Mouse (Mus musculus) spleen, adult 18-20 months (tissue): ENCODE data around the gene Mok.
A peak's percentile ranks its signal among the peaks of the same experiment; 100 is the strongest.
"Not testable (repeated sequence)": the region's sequence is repeated elsewhere in the genome, so short reads cannot be mapped to it uniquely, and the experiment has no call there.

ENCODE experiments used
- DNase-seq, 2 experiments: peaks; one replicate each; pipeline ENCODE4 v3.0.0; 2022; ENCODE audit warnings: mixed read lengths in 2 of 2

Mok gene

GRCm38 (mm10) chr12:110840348-110841198 lies at the start of gene Mok:
Mok (minus strand) TSS chr12:110840939.
- peak; percentile 89 to 94 for DNase-seq

GRCm38 (mm10) chr12:110889036-110890020 lies 48.6 kb upstream of the Mok start, which contains the start of the genes Cinp and Tecpr2:
Cinp (minus strand) TSS chr12:110889145.
Tecpr2 (plus strand) TSS chr12:110889264.
- DNase-seq: peak; percentile 91 to 93

GRCm38 (mm10) chr12:110888606-110889005 lies 47.9 kb upstream of the Mok start:
- no peak for DNase-seq

GRCm38 (mm10) chr12:110888106-110888505 lies 47.4 kb upstream of the Mok start:
- no peak for DNase-seq

- DNase-seq: no peak
Observed at GRCm38 (mm10) chr12:110885251-110885650, 44.5 kb upstream of the Mok start.

- no peak for DNase-seq
Observed at GRCm38 (mm10) chr12:110882291-110882690, 41.6 kb upstream of the Mok start.

GRCm38 (mm10) chr12:110875351-110875750 lies 34.6 kb upstream of the Mok start:
- DNase-seq: no peak

- DNase-seq: no peak
Observed at GRCm38 (mm10) chr12:110871247-110871646, 30.5 kb upstream of the Mok start.

GRCm38 (mm10) chr12:110870107-110870506 lies 29.4 kb upstream of the Mok start:
- DNase-seq: no peak

- DNase-seq: no peak
Observed at GRCm38 (mm10) chr12:110865989-110866388, 25.2 kb upstream of the Mok start.

- no peak for DNase-seq
Observed at GRCm38 (mm10) chr12:110865571-110865970, 24.8 kb upstream of the Mok start.

GRCm38 (mm10) chr12:110864008-110864407 lies 23.3 kb upstream of the Mok start:
- no peak for DNase-seq

- DNase-seq: no peak
Observed at GRCm38 (mm10) chr12:110861256-110861655, 20.5 kb upstream of the Mok start.

- DNase-seq: no peak
Observed at GRCm38 (mm10) chr12:110860293-110860692, 19.6 kb upstream of the Mok start.

GRCm38 (mm10) chr12:110858681-110859080 lies 17.9 kb upstream of the Mok start:
- not testable (repeated sequence) for DNase-seq

- DNase-seq: no peak
Observed at GRCm38 (mm10) chr12:110857196-110857595, 16.5 kb upstream of the Mok start.

- DNase-seq: peak in 1 of 2 experiments; percentile 23
Observed at GRCm38 (mm10) chr12:110854786-110855737, 14.3 kb upstream of the Mok start.

GRCm38 (mm10) chr12:110851923-110852322 lies 11.2 kb upstream of the Mok start:
- no peak for DNase-seq

- DNase-seq: no peak
Observed at GRCm38 (mm10) chr12:110851414-110851813, 10.7 kb upstream of the Mok start.

GRCm38 (mm10) chr12:110850929-110851256 lies 10.2 kb upstream of the Mok start:
- DNase-seq: no peak

GRCm38 (mm10) chr12:110850010-110850928 lies 9.5 kb upstream of the Mok start, which contains the start of gene Zfp839:
Zfp839 (plus strand) TSS chr12:110850253.
- DNase-seq: peak; percentile 63 to 75
